Mouse (Mus musculus): ENCODE data around the gene Hpcal1.

DNA sequence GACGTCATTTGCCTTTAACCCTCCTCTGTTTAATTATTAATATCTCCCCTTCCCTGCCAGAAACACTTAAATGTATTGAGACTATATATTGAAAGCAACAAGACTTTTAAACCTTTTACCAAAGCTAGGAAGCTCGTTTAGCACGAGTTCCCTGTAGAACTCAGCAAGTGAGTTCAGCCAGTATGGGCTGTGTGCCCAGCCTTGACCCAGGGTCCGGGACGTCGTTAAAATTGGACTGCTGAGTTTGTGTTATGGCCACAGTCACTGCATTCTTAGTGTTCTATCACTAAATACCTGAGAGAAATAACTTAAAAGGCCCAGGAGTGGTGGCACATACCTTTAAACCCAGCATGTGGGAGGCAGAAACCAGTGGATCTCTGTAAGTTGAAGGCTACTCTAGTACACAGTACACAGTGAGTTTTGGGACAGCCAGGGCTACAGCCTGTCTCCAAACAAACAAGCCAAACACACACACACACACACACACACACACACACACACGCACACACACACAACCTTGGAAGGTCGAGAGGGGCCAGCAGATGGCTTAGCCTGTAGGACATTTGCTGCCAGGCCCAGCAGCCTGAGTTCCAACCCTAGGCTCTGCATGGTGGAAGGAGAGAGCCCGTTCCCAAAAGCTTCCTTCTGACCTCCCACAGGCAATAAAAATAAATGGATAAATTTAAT lies 11.7 kb downstream of the Hpcal1 start:
- TF ChIP-seq CTCF (IDR thresholded peaks at IDR 0.05; ENCODE audit: borderline replicate concordance, insufficient read depth, low read depth, low read length) (no peak), POLR2A (IDR thresholded peaks at IDR 0.05; ENCODE audit: borderline replicate concordance, insufficient read depth, low read length) (no peak)

Measured in cerebellum, adult 2 months (tissue).